Mouse (Mus musculus): Measurements from ENCODE around the gene Dnah9.

The Dnah9 gene

DNA sequence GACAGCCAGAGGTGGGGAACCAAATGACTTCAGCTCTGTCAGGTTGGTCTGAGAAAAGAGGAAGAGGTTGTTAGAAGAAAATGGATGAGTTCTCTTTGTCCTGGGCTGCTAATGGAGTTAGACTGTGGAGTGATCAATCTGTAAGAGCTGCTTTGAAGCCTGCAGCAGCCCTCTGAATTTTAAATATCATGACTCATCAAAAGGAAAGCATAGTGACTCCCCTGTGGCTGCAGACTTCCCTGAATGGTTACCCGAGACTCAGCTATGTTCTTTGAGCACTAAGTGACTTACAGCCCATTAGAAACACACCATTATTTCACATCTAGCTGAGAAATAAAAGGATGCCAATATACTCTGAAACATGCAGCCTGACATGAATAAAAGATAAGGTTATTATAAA, 240.4 kb downstream of the Dnah9 start:
- DNase-seq (ENCODE audit: low spot score in 2 of 2), result no peak

DNA sequence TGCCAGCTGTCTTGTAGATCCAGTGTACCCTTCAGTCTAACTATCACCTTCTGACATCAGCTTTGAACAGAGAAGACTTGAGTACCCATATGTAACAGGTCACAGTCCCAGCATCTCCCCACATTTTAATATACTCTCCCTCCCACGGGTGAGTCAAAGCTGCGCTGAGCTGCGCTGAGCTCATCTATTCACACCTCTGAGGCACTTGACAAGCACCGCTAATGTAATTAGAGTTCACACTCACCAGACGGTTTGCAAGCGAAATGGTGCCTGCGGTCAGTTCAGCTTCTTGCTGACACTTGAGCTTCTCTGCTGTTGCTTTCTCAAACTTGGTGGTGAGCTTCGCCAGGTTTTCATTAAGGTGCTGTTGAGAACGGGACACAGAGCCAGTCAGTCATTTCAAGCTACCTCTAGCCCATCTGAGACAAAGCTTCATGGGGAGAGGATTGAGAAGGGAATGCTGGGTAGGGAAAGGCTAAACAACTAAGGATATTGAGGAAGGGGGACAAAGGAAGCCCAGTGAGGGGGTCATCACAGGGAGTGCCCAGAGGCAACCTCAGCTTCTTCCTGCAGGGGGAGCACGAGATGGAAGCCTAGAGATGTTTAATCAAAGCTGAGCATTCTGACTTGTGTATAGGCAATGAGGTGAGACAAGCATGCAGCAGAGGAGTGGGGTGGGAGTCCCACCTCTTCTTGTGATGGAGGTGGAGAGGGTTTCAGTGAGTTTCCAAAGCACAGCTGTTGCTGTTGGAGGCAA, 249.7 kb downstream of the Dnah9 start:
- DNase-seq (ENCODE audit: low spot score in 2 of 2), result no peak

DNA sequence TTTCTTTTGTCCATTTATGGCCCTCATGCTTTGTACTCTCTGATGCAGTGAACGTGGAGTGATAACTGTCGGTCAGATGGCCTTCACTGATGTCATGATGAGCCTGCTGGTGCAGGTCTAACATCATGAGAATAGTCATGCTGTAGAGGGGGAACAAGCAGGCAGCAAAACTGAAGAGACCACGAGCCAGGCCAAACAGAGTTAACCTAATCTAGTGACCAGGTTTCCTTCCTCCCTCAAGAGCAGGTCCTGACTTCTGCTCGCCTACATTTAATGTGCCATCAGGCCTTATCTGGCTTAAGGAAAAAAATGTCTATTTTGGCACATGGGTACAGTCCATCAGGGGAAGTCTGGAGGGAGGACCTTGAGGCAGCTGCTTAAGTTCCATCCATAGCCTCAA, 259.2 kb downstream of the Dnah9 start:
- no peak for DNase-seq (ENCODE audit: low spot score in 2 of 2)

DNA sequence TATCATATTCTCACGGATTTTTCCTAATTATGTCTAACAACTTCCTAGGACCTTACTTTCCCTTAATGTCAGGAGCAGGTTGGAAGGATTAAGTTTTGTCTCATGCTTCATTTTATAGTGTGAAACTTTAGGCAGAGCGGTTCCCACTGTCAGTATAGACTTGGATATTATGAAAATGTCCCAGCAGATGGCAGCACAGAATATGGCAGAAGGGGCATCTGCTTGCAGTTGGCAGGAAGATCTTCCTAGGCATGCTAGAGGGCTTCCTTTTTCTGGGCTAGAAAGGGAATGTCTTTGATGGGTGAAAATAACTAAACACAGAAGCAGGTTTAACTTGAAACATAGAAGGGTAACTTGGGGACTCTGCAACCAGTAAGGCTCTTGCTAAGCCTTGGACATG, 262.9 kb downstream of the Dnah9 start:
- DNase-seq (ENCODE audit: low spot score in 2 of 2), result peak in 1 of 2 experiments; percentile 43

DNA sequence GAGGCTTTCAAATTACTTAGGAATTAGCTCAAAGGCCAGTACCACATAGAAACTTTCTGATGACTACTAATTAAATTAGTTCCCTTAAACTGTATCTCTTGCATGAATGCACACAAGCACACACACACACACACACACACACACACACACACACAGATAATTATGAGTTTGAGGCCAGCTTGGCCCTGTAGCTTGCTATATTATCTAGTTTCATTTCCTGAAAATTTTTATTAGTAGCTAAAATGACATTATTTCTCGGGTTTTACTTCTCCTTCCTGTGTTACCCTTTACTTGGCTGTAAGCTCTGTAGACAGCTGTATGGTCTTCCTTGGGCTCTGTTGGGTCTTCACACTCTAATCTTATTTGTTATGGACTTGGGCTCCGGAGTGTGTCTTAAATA, 264.4 kb downstream of the Dnah9 start:
- no peak for DNase-seq (ENCODE audit: low spot score in 2 of 2)

DNA sequence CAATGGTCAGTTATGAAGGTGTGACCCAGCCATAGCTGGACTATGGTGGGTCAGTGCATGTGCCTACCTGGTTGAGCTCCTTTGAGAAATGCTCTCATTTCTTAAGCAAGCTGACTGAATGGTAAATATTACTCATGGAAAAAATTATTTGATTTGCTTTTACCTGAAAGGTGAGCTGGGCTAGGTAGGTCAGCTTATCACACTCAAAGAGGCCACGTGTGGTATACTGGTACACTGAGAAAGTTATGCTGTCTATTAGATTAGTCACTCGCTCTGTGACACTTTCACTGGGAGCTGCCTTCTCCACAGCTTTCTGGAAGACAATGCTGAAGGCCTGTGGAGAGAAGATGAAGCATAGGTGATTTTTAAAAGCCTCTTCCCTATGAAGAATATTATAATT, 286.9 kb downstream of the Dnah9 start:
- DNase-seq (ENCODE audit: low spot score in 2 of 2), result no peak

DNA sequence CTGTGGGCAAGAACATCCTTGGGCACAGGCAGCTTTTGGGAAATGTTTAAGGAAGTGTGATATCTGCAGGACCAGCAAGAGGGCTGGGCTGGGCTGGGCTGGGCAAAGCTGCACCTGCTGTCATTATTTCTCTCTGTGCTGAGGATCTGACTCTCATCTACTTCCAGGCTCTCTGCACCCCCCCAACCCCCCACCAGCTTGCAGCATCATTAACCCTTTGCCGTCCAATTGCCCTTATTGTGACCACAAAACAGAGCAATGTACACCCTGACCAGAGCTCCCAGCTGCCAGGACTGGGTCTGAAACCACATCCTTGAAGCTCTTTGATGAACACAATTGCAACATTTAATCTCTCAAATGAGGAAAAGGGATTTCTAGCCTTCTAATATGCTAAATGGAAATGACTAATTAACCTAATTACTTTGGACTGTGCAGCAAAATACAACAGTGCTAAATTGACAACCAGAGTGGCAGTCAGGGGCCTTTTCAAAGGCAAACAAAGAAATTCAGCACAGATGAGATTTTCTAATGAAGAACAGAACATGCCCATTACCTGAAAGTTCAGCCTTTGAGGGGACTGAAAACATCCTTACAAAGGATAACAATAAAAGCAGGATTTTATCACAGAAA, 291.1 kb downstream of the Dnah9 start:
- DNase-seq (ENCODE audit: low spot score in 2 of 2), result no peak

DNA sequence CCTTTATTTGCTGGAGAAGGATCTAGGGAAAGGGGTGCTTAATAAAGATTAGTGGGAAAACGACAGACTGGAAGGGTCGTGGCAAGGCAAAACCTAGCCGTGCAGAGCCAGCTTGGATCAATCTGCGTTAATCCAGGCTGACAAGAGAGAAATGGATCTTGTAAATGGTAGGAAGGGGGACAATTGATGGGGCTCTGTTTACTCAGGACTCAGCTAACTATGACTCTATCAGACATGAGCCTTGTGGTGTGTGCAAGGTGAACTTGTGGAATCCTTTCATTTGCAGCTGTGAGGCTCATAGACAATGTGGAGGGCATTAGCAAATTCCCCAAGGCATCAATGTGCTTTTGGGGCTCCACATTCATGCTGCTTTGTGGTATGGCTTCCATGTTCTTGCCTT, 306.9 kb downstream of the Dnah9 start:
- DNase-seq (ENCODE audit: low spot score in 2 of 2), result no peak

DNA sequence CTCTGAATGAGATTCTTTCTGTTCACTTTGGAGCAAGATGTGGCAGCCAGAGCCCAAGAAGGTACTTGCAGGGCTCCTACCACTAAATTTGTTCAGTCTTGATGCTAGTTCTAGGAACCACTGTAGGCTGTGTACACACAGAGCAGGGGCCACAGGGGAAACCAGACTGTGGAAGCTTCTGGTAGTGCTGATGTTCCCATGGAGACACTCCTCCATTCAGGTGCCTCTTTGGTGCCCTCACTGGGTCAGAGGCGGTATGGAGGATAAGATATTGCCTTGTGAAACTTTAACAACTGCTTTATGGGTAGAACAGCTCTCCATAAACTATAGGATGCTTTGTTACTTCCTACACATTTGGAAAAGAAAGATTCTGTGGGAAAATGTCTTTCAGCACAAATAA, 316.3 kb downstream of the Dnah9 start:
- peak in 1 of 2 experiments; percentile 17 for DNase-seq (ENCODE audit: low spot score in 2 of 2)

DNA sequence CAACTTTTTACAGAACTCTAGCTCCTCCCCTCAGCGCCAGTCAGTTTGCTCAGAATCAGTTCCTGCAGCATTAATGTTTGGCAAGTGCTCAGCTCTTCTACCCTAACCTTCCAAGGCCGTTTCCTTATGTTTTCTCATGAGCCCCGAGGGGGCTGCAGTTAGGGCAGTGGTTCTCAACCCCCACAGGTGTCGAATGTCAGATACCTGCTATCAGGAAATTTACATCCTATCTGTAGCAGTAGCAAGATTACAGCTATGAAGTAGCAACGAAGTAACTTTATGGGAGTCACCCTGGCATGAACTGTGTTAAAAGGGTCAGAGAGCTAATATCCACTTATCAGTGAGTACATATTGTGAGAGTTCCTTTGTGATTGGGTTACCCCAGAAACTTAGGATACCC, 321.9 kb downstream of the Dnah9 start:
- no peak for DNase-seq (ENCODE audit: low spot score in 2 of 2)

DNA sequence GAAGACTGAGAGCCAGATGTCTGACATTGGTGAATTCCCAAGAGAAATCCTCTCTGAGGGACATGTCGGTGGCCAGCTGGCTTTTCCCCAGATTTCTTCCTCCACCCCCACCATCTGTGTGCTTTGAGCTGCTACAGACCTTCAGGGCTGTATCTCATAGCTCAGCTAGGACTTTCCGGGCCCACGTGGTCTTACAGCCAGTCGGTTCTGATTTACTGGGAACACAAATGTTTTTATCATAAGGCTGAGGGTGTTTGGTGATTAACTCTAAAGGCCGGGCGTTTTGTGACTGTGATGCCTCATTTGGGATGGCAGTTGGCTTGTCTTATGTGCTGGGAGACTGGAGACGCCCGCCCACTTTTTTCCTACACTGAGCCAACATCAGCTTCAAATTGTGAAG, 329.4 kb downstream of the Dnah9 start:
- peak in 1 of 2 experiments; percentile 54 for DNase-seq (ENCODE audit: low spot score in 2 of 2)

DNA sequence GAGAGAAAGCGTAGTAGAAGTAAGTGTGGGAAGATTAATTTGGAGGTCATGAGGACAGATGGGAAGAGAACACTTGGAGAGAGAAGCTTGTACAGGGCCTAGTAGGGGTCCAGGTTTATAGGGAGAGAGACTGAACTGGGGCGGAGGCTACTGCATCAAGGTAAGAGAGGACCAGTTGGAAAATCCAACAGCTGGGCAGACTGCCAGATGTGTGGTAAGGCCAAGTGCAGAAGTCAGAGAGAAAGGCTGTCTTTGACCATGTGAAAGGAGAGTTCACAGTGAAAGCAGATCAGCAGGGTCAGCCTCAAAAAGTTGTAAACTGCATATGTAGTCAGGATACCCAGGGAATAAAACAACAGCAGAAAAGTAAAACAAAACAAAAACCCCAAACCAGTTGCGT, 343.8 kb downstream of the Dnah9 start:
- no peak for DNase-seq (ENCODE audit: low spot score in 2 of 2)

DNA sequence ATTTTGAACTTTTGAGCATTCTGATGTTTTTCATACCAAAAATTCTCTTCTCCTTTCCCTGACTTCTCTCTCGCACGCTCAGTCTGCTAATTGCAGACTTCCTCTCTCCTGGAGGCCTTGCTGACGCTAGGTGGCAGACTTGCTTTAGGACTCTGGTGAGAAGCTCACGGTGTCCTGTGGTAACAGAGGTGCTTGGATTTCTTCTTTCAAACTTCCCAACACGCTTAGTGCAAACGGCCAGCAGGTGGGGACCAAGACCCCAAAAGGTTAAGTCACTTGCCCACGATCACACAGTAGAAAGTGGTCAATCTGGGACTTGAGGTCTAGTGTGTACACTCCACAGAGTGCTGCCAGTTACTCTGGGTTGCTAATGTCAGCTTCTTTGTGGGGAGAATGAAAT, 347.5 kb downstream of the Dnah9 start:
- peak; percentile 72 to 77 for DNase-seq (ENCODE audit: low spot score in 2 of 2)

DNA sequence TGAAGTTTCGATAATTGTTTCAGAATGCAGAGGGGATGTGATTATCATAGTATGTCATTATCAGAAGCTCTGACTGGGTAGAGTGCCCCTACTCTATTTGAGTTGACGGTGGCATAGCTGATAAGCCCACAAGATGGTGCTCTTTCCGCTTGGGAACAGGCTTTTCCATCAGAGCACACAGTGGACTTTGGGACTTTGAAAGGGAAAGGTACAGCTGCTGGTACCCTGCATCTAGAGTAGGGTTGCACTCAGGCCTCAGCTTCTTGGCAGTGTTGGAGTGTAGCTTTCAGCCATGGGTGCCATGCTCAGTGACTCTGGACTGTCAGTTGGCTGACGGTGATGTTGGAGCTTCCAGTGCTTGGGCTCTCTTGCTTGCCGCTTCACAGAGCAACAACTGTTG, 348.1 kb downstream of the Dnah9 start:
- DNase-seq (ENCODE audit: low spot score in 2 of 2), result no peak

DNA sequence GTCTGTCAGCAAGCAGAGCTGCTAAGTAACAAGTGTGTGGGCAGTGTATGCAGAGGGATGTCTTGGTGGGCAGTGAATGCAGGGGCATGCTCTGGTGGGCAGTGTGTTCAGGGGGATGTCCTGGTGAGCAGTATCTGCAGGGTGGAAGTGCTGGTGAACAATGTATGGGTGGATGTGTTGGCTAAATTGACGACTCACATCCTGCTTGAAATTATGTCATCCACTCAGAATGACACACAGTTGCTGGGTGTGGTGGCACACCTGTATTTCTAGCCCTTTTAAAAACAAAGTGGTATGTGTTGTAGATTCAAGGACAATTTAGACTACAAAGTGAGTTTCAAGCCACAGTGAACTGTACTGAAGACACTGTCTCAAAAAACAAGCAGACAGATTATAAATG, 350.2 kb downstream of the Dnah9 start:
- no peak for DNase-seq (ENCODE audit: low spot score in 2 of 2)

DNA sequence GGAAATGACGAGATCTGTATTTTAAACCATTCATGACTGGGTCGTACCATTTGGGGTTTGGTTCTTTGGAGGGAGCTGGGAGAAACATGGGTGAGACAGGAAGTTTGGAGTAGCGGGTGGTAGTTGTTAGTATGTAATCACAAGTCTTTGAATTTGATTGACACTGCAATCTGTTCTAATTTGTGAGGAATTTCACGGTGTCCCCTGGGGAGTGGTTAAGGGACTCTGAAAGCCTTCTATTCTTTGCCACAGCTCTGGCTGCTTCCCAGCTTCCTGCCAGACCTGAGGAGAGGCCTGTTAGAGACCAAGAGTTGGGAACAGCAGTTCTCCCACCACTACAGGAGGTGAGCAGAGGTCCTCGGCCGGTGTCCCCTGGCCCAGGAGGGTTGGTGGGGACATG, 352.1 kb downstream of the Dnah9 start:
- DNase-seq (ENCODE audit: low spot score in 2 of 2), result no peak

DNA sequence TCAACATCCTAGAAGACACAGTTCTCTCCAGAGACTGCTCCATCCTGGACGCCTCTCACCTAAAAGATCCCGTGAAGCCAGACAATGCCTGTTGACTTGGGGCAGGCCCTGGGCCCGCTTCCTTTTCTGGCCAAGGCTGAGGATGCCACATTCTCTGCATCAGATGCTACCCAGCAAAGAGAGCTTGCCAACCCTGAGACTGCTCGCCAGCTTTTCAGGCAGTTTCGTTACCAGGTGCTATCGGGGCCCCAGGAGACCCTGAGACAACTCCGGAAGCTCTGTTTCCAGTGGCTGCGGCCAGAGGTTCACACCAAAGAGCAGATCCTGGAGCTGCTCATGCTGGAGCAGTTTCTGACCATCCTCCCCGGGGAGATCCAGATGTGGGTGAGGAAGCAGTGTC, 354.0 kb downstream of the Dnah9 start:
- no peak for DNase-seq (ENCODE audit: low spot score in 2 of 2)

DNA sequence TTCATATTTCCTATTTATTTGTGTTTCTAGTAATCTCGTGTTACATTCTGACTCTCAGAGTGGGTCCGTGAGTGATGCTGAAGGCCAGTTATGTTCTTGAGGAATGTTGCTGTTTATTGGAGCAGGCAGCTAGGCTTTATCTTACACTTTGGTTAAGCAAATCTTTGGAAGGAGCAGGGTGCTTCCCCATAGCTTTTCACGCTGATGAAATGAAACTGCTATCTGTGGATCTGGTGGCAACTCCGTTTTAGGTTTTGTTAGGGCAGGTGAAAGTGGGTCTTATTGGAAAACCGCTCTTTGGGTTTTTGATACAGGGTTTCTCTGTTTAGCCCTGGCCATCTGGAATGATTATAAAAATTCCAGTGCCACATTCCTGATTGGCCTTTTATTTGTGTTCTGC, 356.3 kb downstream of the Dnah9 start:
- no peak for DNase-seq (ENCODE audit: low spot score in 2 of 2)

DNA sequence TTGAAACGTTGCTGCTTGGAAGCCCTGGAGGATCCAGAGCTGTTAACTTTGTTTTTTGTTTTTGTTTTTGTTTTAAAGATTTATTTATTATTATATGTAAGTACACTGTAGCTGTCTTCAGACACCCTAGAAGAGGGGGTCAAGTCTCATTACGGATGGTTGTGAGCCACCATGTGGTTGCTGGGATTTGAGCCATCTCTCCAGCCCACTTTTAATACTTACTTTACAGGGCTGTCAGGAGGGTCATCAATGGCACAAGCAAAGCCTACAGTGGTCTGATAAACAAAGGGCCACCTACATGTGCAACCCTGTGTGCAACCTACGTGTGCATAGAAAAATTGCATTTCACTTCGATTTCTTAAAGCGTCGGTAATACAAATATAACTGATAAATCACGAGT, 360.8 kb downstream of the Dnah9 start:
- no peak for DNase-seq (ENCODE audit: low spot score in 2 of 2)

DNA sequence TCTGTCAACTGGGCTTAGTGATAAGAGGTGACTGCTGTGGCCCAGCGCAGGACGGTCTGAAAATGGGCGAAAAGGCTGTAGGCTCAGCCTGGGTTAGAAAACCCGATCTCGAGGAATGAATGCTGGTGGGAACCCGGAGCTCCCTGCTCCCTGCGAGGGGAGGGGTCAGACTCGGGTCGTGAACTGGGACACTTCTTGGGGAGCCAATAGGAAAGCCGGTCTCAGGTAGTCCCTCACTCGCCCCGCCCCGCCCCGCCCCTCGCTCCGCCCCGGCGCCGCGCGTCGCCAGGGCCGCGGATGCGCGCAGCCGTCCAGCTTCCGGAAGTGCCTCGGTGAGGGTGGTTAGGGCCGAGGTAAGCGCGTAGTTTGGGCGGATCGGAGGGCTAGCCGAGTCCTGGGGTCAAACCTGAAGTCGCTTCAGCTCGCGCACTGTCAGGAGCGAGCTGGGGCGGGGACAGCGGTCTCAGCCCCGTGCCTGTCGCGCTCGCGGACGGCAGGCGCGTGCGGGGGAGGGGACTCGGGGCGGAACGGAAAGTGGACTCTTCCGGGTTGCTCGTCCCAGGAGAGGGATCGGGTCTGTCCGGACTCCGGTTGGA, 361.3 kb downstream of the Dnah9 start, which contains the start of gene Zkscan6:
TSS of gene Zkscan6 (plus strand) at position 267 of the 596 bp plus-strand sequence.
- peak; percentile 59 to 80 for DNase-seq (ENCODE audit: low spot score in 2 of 2)

DNA sequence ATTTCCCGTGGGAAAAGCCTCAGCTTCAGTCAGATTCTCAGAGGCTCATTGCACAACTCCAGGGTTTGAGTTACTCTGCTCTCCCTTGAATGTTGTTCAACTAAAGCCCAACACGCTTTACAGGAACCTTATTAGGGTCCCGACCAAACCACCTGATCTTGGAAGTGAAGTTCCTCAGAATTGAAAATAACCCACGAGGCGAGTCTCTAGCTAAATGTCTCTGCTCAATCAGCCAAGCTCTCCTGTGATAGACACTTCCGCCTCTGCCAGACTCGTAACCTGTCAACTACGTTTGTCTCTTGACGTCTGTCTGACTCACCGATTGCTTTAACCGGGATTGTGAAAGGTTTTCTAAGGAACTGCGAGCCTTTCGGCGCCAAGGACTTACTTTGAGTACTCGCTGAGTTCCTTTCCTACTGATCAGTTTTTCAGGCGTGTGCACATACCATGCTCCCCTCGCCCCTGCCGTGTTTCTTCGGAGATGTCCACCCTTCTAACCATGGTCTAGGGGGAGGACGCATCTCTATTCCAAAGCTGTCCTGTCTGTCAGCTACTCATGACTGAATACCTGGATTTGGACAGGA, 361.9 kb downstream of the Dnah9 start:
- DNase-seq (ENCODE audit: low spot score in 2 of 2), result no peak

DNA sequence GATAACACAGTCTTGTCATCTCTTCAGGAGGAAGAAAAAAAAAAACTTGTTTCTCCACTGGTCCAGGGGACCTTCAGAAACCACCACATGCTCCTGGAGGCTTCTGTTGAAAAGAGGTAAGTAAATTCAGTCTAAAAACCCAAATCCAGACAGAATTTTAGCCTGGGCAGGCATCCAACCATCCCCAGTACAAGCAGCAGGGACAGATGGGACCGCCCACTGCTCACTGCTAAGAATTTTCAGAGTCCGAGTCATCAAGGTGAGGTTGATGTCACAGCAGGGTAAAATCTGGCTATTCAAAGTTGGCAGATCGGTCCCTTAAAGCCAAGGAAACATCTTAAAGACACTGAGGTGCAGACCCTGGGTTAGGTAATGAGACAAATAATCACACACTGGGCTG, 366.5 kb downstream of the Dnah9 start:
- peak in 1 of 2 experiments; percentile 38 for DNase-seq (ENCODE audit: low spot score in 2 of 2)

DNA sequence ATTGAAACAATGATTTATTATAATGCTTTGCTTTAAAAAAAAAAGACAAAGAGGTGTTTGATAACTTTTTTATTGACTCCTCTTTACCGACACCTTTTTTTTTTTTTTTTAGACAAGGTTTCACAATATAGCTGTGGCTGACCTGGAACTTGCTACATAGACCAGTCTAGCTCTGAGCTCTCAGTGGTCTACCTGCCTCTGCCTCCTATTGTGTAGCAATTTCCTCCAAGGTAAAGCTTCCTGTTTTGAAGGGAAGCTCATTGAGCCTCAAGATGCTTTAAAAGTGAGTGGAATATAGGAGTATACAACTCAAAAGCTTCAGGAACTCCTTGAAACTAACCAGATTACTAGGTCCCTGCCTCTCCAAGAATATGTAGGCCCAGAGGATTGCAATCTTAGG, 372.5 kb downstream of the Dnah9 start:
- DNase-seq (ENCODE audit: low spot score in 2 of 2), result no peak
